Mouse (Mus musculus): ENCODE results near the gene Vstm2a. TPM values are rescaled to one million over a fixed set of nuclear protein-coding genes. Genes with fewer than 3 reads are reported as not detected.

Vstm2a gene
- total RNA-seq, 2 experiments from 2014 or later: not detected

- ATAC-seq (replicated peaks; ENCODE audit: poor library complexity, severe bottlenecking): no peak
Measured at GRCm38 (mm10) chr11:16413077-16413644, 155.6 kb downstream of the Vstm2a start.

GRCm38 (mm10) chr11:16439548-16440251 is 182.2 kb downstream of the Vstm2a start:
- no peak for ATAC-seq (replicated peaks; ENCODE audit: poor library complexity, severe bottlenecking)
